Mouse (Mus musculus) regulatory T cell (primary cell): ENCODE measurements at regions not wholly inside any gene's neighbourhood (a gene's known extent, or its start where the extent isn't known, plus 50 kb on each side); places are given as distances from the start of the nearest gene placed in this dataset.

Source experiments
- in situ Hi-C: fragments of 300-600 bp; cut with MboI, MseI; formaldehyde crosslinking; loops from one replicate; pipeline ENCODE4 v1.15.1; 2025; ENCODE audit warnings: high pct_unique_total_duplicates

- in situ Hi-C loops = no loop called here
Observed at GRCm38 (mm10) chr11:56716953-56717352, 294.2 kb upstream of the Gria1 start.

GRCm38 (mm10) chr11:56725141-56725540, 286.0 kb upstream of the Gria1 start:
- in situ Hi-C loops = no loop called here

GRCm38 (mm10) chr11:56726161-56726560, 285.0 kb upstream of the Gria1 start:
- in situ Hi-C loops = no loop called here

- in situ Hi-C loops = no loop called here
Observed at GRCm38 (mm10) chr11:56727556-56727955, 283.6 kb upstream of the Gria1 start.

GRCm38 (mm10) chr11:56728204-56729002, 282.8 kb upstream of the Gria1 start:
- in situ Hi-C loops = no loop called here

- in situ Hi-C loops = no loop called here
Observed at GRCm38 (mm10) chr11:56741857-56742256, 269.3 kb upstream of the Gria1 start.

- in situ Hi-C loops = no loop called here
Observed at GRCm38 (mm10) chr11:56750032-56750431, 261.2 kb upstream of the Gria1 start.

GRCm38 (mm10) chr11:56750639-56751038, 260.5 kb upstream of the Gria1 start:
- in situ Hi-C loops = no loop called here

- in situ Hi-C loops = no loop called here
Observed at GRCm38 (mm10) chr11:56751918-56752317, 259.3 kb upstream of the Gria1 start.

- in situ Hi-C loops = no loop called here
Observed at GRCm38 (mm10) chr11:56753699-56754098, 257.5 kb upstream of the Gria1 start.

- in situ Hi-C loops = no loop called here
Observed at GRCm38 (mm10) chr11:56760474-56760873, 250.7 kb upstream of the Gria1 start.

- in situ Hi-C loops = no loop called here
Observed at GRCm38 (mm10) chr11:56762467-56763120, 248.6 kb upstream of the Gria1 start.

GRCm38 (mm10) chr11:56767424-56767823, 243.8 kb upstream of the Gria1 start:
- in situ Hi-C loops = no loop called here

- in situ Hi-C loops = no loop called here
Observed at GRCm38 (mm10) chr11:56786351-56786750, 224.8 kb upstream of the Gria1 start.

GRCm38 (mm10) chr11:56792691-56793090, 218.5 kb upstream of the Gria1 start:
- in situ Hi-C loops = no loop called here

GRCm38 (mm10) chr11:56807314-56807713, 203.9 kb upstream of the Gria1 start:
- in situ Hi-C loops = no loop called here

- in situ Hi-C loops = no loop called here
Observed at GRCm38 (mm10) chr11:56810141-56810540, 201.0 kb upstream of the Gria1 start.

- in situ Hi-C loops = no loop called here
Observed at GRCm38 (mm10) chr11:56812121-56812520, 199.1 kb upstream of the Gria1 start.

GRCm38 (mm10) chr11:56823471-56823870, 187.7 kb upstream of the Gria1 start:
- in situ Hi-C loops = no loop called here

- in situ Hi-C loops = no loop called here
Observed at GRCm38 (mm10) chr11:56827499-56827898, 183.7 kb upstream of the Gria1 start.

- in situ Hi-C loops = loop anchor here (25.0 kb wide), 1 partner anchor 1825 kb away; the partner anchor contains the start of genes Olfr319 and Olfr320
Observed at GRCm38 (mm10) chr11:56862649-56863048, 148.5 kb upstream of the Gria1 start.

- in situ Hi-C loops = loop anchor here (25.0 kb wide), 1 partner anchor 1816 kb away; the partner anchor contains the start of genes Olfr319 and Olfr320
Observed at GRCm38 (mm10) chr11:56871640-56872039, 139.5 kb upstream of the Gria1 start.

GRCm38 (mm10) chr11:56898548-56898951, 112.6 kb upstream of the Gria1 start:
- in situ Hi-C loops = no loop called here
